Mouse (Mus musculus) limb, embryonic 14.5 days (tissue): Measurements from ENCODE around the gene Ctnnd2. TPM values are rescaled to one million over a fixed set of nuclear protein-coding genes. Genes with fewer than 3 reads are reported as not detected.

Experiments used
- ATAC-seq: fragments of 200-750 bp; cut with Nextera tagmentation; 2 replicates; pipeline ENCODE4 v1.8.0; 2017; ENCODE audit warnings: low read depth, moderate number of reproducible peaks, moderate TSS enrichment; ENCODE audit not compliant: low FRiP score
- DNase-seq: peaks from one replicate; pipeline ENCODE4 v3.0.0-alpha.2; 2015; ENCODE audit warnings: low spot score
- H3K27ac ChIP-seq: fragments of 300-500 bp; sonication (generic); replicated peaks from 2 replicates; pipeline ENCODE4 v1.5.1; 2014; ENCODE audit warnings: low read depth, mild to moderate bottlenecking, low read length, moderate library complexity, mixed read lengths
- H3K27me3 ChIP-seq: fragments of 300-500 bp; sonication (generic); 2 replicates; pipeline ENCODE4 v1.6.1; 2014; ENCODE audit warnings: low read length, mixed read lengths; ENCODE audit not compliant: control insufficient read depth, insufficient read depth
- H3K36me3 ChIP-seq: fragments of 300-500 bp; sonication (generic); 2 replicates; pipeline ENCODE4 v1.6.1; 2014; ENCODE audit warnings: mild to moderate bottlenecking, low read length, moderate library complexity, mixed read lengths; ENCODE audit not compliant: control insufficient read depth, insufficient read depth
- H3K4me1 ChIP-seq: fragments of 300-500 bp; sonication (generic); 2 replicates; pipeline ENCODE4 v1.6.1; 2014; ENCODE audit warnings: antibody characterized with exemption, low read length, mixed read lengths; ENCODE audit not compliant: control insufficient read depth, insufficient read depth
- H3K4me2 ChIP-seq: fragments of 300-500 bp; sonication (generic); replicated peaks from 2 replicates; pipeline ENCODE4 v1.6.1; 2014; ENCODE audit warnings: low read depth, mild to moderate bottlenecking, low read length, moderate library complexity; ENCODE audit not compliant: severe bottlenecking
- H3K4me3 ChIP-seq: fragments of 300-500 bp; sonication (generic); replicated peaks from 2 replicates; pipeline ENCODE4 v1.5.1; 2014; ENCODE audit warnings: low read length
- H3K9ac ChIP-seq: fragments of 300-500 bp; sonication (generic); 2 replicates; pipeline ENCODE4 v1.6.1; 2014; ENCODE audit warnings: mild to moderate bottlenecking, low read depth, low read length, moderate library complexity; ENCODE audit not compliant: severe bottlenecking
- H3K9me3 ChIP-seq: fragments of 300-500 bp; sonication (generic); 2 replicates; pipeline ENCODE4 v1.6.1; 2016; ENCODE audit warnings: low read length; ENCODE audit not compliant: control insufficient read depth
- POLR2A ChIP-seq: fragments of 200-500 bp; IDR thresholded peaks from 2 replicates; pipeline ENCODE4 v1.8.0; 2012; ENCODE audit warnings: inconsistent platforms, mild to moderate bottlenecking, moderate library complexity, borderline replicate concordance; ENCODE audit not compliant: insufficient read depth, insufficient read length; ENCODE audit errors: extremely low read depth
- WGBS: fragments of 180-500 bp; shearing (Covaris S2); extraction: QIAGEN DNeasy Blood & Tissue Kit; methylation state at CpG from one replicate; pipeline ENCODE4 v1.1.7; 2014; 5-methylcytosine and 5-hydroxymethylcytosine counted together
- polyA plus RNA-seq, 2 experiments: library from polyadenylated mRNA; depleted of rRNA in 1 of 2; stranded (reverse) in 1 of 2; unstranded in 1 of 2; fragments of >200 nt; fragmentation: Nextera tagmentation in 1 of 2; extraction: Ambion mirVana in 1 of 2; gene quantifications; 2 replicates each; pipeline versions ENCODE4 v1.2.1 to v1.2.3; 2012 to 2014

The Ctnnd2 gene
- polyA plus RNA-seq, 2 experiments, result 3.6 to 4.2 TPM

- H3K27me3 ChIP-seq, result no peaks in the 10 kb centered on the region
- H3K4me3 ChIP-seq, result no peak overlapping the region
- no peaks in the 10 kb centered on the region for H3K4me1 ChIP-seq
- no peak overlapping the region for H3K9ac ChIP-seq
- no peaks in the 10 kb centered on the region for H3K9me3 ChIP-seq
- H3K27ac ChIP-seq, result no peak overlapping the region
- H3K4me2 ChIP-seq, result no peak overlapping the region
- ATAC-seq (no peak), DNase-seq (no peak)
- H3K36me3 ChIP-seq, result no peaks in the 10 kb centered on the region
- no peak for TF ChIP-seq POLR2A
- WGBS, result 68% methylated on average over 5 of the region's 5 CpGs
Measured at GRCm38 (mm10) chr15:30451921-30452320, 279.5 kb downstream of the Ctnnd2 start.

DNA sequence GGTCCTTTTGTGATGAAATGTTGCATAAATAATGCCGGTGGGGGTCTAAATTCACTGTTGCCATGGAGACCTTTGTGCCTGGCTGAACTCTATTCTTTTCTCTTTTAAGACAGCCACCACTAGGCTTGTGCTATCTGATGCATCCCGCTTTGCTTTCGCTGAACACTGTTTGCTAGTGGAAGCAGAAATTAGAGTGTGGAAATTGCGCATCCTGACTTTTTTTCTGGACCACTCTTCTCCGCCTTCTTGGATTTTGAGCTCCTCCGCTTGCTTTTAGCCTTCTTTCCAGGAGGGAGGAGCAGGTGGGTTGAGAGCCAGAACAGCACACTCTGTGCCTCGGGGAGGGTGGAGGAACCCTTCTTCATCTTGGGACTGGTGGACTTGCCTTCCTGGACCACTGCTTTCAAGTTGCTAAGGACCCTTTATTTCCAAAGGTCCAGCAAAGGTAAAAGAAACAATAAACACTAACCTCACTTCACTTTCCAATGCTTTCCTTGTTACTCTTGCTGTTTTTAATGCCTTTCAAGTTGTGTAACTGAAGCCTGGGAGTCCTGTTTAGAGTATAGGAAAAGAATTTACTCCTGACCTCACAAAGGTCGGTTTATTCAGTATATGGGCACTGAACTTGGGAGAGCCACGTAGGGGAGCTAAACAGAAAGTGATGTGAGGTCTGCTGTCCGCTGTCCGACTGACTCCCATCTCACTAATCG, 285.3 kb downstream of the Ctnnd2 start:
- Histone ChIP-seq H3K27ac (no peak overlapping the region), H3K27me3 (no peaks in the 10 kb centered on the region), H3K4me2 (no peak overlapping the region), H3K36me3 (no peaks in the 10 kb centered on the region), H3K9me3 (no peaks in the 10 kb centered on the region), H3K9ac (no peak overlapping the region), H3K4me1 (no peaks in the 10 kb centered on the region), H3K4me3 (no peak overlapping the region)
- no peak for ATAC-seq
- no peak for DNase-seq
- WGBS, result 68% methylated on average over 12 of the region's 12 CpGs
- TF ChIP-seq POLR2A, result no peak

DNA sequence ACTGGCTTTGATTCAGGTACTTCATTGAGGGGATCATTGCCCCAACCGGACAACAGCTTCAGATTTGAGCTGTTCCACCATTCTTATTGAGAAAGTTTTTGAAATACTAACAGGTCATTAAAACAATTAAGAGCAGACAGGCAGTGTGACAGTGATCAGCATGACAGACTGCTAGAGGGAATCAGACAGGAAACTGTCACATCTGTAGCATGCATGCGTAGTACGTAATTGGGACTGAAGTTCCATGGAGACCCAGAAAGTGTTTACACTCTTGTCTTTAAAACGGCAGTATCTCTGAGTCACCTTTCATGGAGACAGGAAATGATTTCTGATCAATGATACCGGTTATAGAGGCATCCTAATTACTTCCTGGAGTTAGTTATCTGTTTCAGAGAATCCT, 286.3 kb downstream of the Ctnnd2 start:
- ATAC-seq, result no peak
- no peak for TF ChIP-seq POLR2A

DNA sequence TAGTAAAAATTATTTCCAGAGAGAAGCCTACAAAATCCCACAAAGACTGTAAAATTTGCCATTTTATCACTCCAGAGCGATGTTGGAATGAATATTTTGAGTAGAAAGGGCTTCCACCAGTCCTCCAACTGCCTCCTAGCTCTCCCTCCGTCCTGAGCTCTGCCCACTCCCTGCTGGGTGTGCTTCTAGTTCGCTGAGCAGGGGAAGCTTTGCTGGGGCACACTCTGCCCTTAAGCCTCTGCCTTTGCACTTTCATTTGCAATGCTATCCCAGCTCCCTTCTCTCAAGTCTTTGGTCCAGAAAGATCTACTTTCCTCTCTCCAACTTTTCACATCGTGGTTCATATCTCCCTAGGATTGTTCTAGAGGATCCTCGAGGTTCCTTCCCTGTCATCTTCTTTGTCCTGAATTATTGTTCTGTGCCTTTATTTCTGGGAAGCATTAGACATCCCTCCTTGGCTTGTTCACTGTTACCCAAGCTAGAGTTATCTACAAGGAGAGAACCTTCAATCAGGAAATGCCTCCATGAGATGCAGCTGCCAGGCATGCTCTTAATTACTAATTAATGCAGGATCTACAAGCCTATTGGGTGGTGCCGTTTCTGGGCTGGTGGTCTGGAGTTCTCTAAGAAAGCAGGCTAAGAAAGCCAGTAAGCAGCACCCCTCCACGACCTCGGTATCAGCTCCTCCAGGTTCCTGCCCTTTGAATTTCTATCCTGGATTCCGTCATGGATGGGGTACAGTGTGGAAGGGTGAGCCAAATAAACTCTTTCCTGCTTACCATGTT, 288.1 kb downstream of the Ctnnd2 start:
- no peak for TF ChIP-seq POLR2A
- no peaks in the 10 kb centered on the region for H3K27me3 ChIP-seq
- H3K36me3 ChIP-seq, result no peaks in the 10 kb centered on the region
- H3K9me3 ChIP-seq, result no peaks in the 10 kb centered on the region
- no peak overlapping the region for H3K9ac ChIP-seq
- 46% methylated on average over 9 of the region's 9 CpGs for WGBS
- no peak overlapping the region for H3K27ac ChIP-seq
- H3K4me3 ChIP-seq, result no peak overlapping the region
- H3K4me1 ChIP-seq, result 0 out of 2 replicates have a peak, but pooled peaks cover 3% of the 10 kb centered on the region
- DNase-seq, result no peak
- ATAC-seq, result no peak
- no peak overlapping the region for H3K4me2 ChIP-seq

More for the DNA sequence above, 286.3 kb downstream of the Ctnnd2 start:
- H3K9me3 ChIP-seq, result no peaks in the 10 kb centered on the region
- H3K4me1 ChIP-seq, result 0 out of 2 replicates have a peak, but pooled peaks cover 2% of the 10 kb centered on the region
- H3K4me2 ChIP-seq, result no peak overlapping the region
- H3K27ac ChIP-seq, result no peak overlapping the region
- no peaks in the 10 kb centered on the region for H3K27me3 ChIP-seq
- H3K36me3 ChIP-seq, result no peaks in the 10 kb centered on the region
- H3K4me3 ChIP-seq, result no peak overlapping the region
- no peak for DNase-seq
- 52% methylated on average over 5 of the region's 5 CpGs for WGBS
- H3K9ac ChIP-seq, result no peak overlapping the region

GRCm38 (mm10) chr15:30462804-30463423, 290.5 kb downstream of the Ctnnd2 start:
- Histone ChIP-seq H3K4me2 (no peak overlapping the region), H3K27me3 (no peaks in the 10 kb centered on the region), H3K4me1 (0 out of 2 replicates have a peak, but pooled peaks cover 3% of the 10 kb centered on the region), H3K36me3 (no peaks in the 10 kb centered on the region), H3K9ac (no peak overlapping the region), H3K9me3 (no peaks in the 10 kb centered on the region), H3K4me3 (no peak overlapping the region), H3K27ac (no peak overlapping the region)
- ATAC-seq (no peak), DNase-seq (no peak)
- WGBS, result 41% methylated on average over 2 of the region's 2 CpGs
- TF ChIP-seq POLR2A, result no peak
